Mouse (Mus musculus): Measurements from ENCODE around the gene St3gal2. TPM values are rescaled to one million over a fixed set of nuclear protein-coding genes. Genes with fewer than 3 reads are reported as not detected.

The St3gal2 gene
- polyA plus RNA-seq, 1 experiment, result 11.7 TPM

- TF ChIP-seq TAL1 (IDR thresholded peaks at IDR 0.05; ENCODE audit: low read length) (no peak), GATA1 (IDR thresholded peaks at IDR 0.05; ENCODE audit: low read length) (no peak)
- Histone ChIP-seq H3K27me3 (ENCODE audit: control insufficient read depth) (no peaks in the 10 kb centered on the region), H3K4me3 (replicated peaks) (peak overlapping the region; percentile 6), H3K4me1 (ENCODE audit: control insufficient read depth) (peaks cover 97% of the 10 kb centered on the region), H3K36me3 (ENCODE audit: control insufficient read depth) (peaks cover 89% of the 10 kb centered on the region), H3K9me3 (ENCODE audit: control insufficient read depth, low read length) (no peaks in the 10 kb centered on the region)
Measured at GRCm38 (mm10) chr8:110933272-110933671, 13.6 kb downstream of the St3gal2 start.

- no peak for TF ChIP-seq TAL1 (IDR thresholded peaks at IDR 0.05; ENCODE audit: low read length)
- no peak for TF ChIP-seq GATA1 (IDR thresholded peaks at IDR 0.05; ENCODE audit: low read length)
- H3K9me3 ChIP-seq (ENCODE audit: control insufficient read depth, low read length), result no peaks in the 10 kb centered on the region
- peaks cover 91% of the 10 kb centered on the region for H3K36me3 ChIP-seq (ENCODE audit: control insufficient read depth)
- no peaks in the 10 kb centered on the region for H3K27me3 ChIP-seq (ENCODE audit: control insufficient read depth)
- peaks cover 87% of the 10 kb centered on the region for H3K4me1 ChIP-seq (ENCODE audit: control insufficient read depth)
- H3K4me3 ChIP-seq (replicated peaks), result no peak overlapping the region
Measured at GRCm38 (mm10) chr8:110936217-110936616, 16.5 kb downstream of the St3gal2 start.

GRCm38 (mm10) chr8:110938882-110939589, 19.3 kb downstream of the St3gal2 start:
- Histone ChIP-seq H3K36me3 (ENCODE audit: control insufficient read depth) (peaks cover 91% of the 10 kb centered on the region), H3K9me3 (ENCODE audit: control insufficient read depth, low read length) (no peaks in the 10 kb centered on the region), H3K4me3 (replicated peaks) (no peak overlapping the region), H3K27me3 (ENCODE audit: control insufficient read depth) (no peaks in the 10 kb centered on the region), H3K4me1 (ENCODE audit: control insufficient read depth) (peaks cover 72% of the 10 kb centered on the region)
- TF ChIP-seq GATA1 (IDR thresholded peaks at IDR 0.05; ENCODE audit: low read length), result no peak
- no peak for TF ChIP-seq TAL1 (IDR thresholded peaks at IDR 0.05; ENCODE audit: low read length)

GRCm38 (mm10) chr8:110940682-110941452, 21.1 kb downstream of the St3gal2 start:
- H3K4me1 ChIP-seq (ENCODE audit: control insufficient read depth), result peaks cover 64% of the 10 kb centered on the region
- no peaks in the 10 kb centered on the region for H3K27me3 ChIP-seq (ENCODE audit: control insufficient read depth)
- no peak overlapping the region for H3K4me3 ChIP-seq (replicated peaks)

GRCm38 (mm10) chr8:110941453-110941948, 21.8 kb downstream of the St3gal2 start:
- H3K27me3 ChIP-seq (ENCODE audit: control insufficient read depth), result no peaks in the 10 kb centered on the region
- H3K9me3 ChIP-seq (ENCODE audit: control insufficient read depth, low read length), result no peaks in the 10 kb centered on the region
- TF ChIP-seq TAL1 (IDR thresholded peaks at IDR 0.05; ENCODE audit: low read length) (no peak), GATA1 (IDR thresholded peaks at IDR 0.05; ENCODE audit: low read length) (no peak)
- H3K4me1 ChIP-seq (ENCODE audit: control insufficient read depth), result peaks cover 60% of the 10 kb centered on the region
- no peak overlapping the region for H3K4me3 ChIP-seq (replicated peaks)
- H3K36me3 ChIP-seq (ENCODE audit: control insufficient read depth), result peaks cover 89% of the 10 kb centered on the region

More at GRCm38 (mm10) chr8:110940682-110941452, 21.1 kb downstream of the St3gal2 start:
- TF ChIP-seq TAL1 (IDR thresholded peaks at IDR 0.05; ENCODE audit: low read length) (no peak), GATA1 (IDR thresholded peaks at IDR 0.05; ENCODE audit: low read length) (no peak)
- Histone ChIP-seq H3K36me3 (ENCODE audit: control insufficient read depth) (peaks cover 90% of the 10 kb centered on the region), H3K9me3 (ENCODE audit: control insufficient read depth, low read length) (no peaks in the 10 kb centered on the region)

GRCm38 (mm10) chr8:110944276-110944876, 24.7 kb downstream of the St3gal2 start:
- Histone ChIP-seq H3K36me3 (ENCODE audit: control insufficient read depth) (peaks cover 83% of the 10 kb centered on the region), H3K4me1 (ENCODE audit: control insufficient read depth) (peaks cover 43% of the 10 kb centered on the region), H3K27me3 (ENCODE audit: control insufficient read depth) (no peaks in the 10 kb centered on the region), H3K9me3 (ENCODE audit: control insufficient read depth, low read length) (no peaks in the 10 kb centered on the region), H3K4me3 (replicated peaks) (no peak overlapping the region)
- no peak for TF ChIP-seq GATA1 (IDR thresholded peaks at IDR 0.05; ENCODE audit: low read length)
- no peak for TF ChIP-seq TAL1 (IDR thresholded peaks at IDR 0.05; ENCODE audit: low read length)

- TF ChIP-seq GATA1 (IDR thresholded peaks at IDR 0.05; ENCODE audit: low read length) (no peak), TAL1 (IDR thresholded peaks at IDR 0.05; ENCODE audit: low read length) (no peak)
- no peaks in the 10 kb centered on the region for H3K27me3 ChIP-seq (ENCODE audit: control insufficient read depth)
- peaks cover 81% of the 10 kb centered on the region for H3K36me3 ChIP-seq (ENCODE audit: control insufficient read depth)
- no peaks in the 10 kb centered on the region for H3K9me3 ChIP-seq (ENCODE audit: control insufficient read depth, low read length)
- H3K4me1 ChIP-seq (ENCODE audit: control insufficient read depth), result peaks cover 41% of the 10 kb centered on the region
- H3K4me3 ChIP-seq (replicated peaks), result no peak overlapping the region
Measured at GRCm38 (mm10) chr8:110945716-110946115, 26.0 kb downstream of the St3gal2 start.

- peaks cover 84% of the 10 kb centered on the region for H3K36me3 ChIP-seq (ENCODE audit: control insufficient read depth)
- TF ChIP-seq TAL1 (IDR thresholded peaks at IDR 0.05; ENCODE audit: low read length) (no peak), GATA1 (IDR thresholded peaks at IDR 0.05; ENCODE audit: low read length) (no peak)
- no peaks in the 10 kb centered on the region for H3K9me3 ChIP-seq (ENCODE audit: control insufficient read depth, low read length)
- no peaks in the 10 kb centered on the region for H3K27me3 ChIP-seq (ENCODE audit: control insufficient read depth)
- H3K4me3 ChIP-seq (replicated peaks), result no peak overlapping the region
- H3K4me1 ChIP-seq (ENCODE audit: control insufficient read depth), result peaks cover 18% of the 10 kb centered on the region
Measured at GRCm38 (mm10) chr8:110950065-110950484, 30.4 kb downstream of the St3gal2 start.

- H3K4me1 ChIP-seq (ENCODE audit: control insufficient read depth), result peaks cover 5% of the 10 kb centered on the region
- no peaks in the 10 kb centered on the region for H3K27me3 ChIP-seq (ENCODE audit: control insufficient read depth)
- H3K9me3 ChIP-seq (ENCODE audit: control insufficient read depth, low read length), result no peaks in the 10 kb centered on the region
- H3K36me3 ChIP-seq (ENCODE audit: control insufficient read depth), result peaks cover 98% of the 10 kb centered on the region
- TF ChIP-seq TAL1 (IDR thresholded peaks at IDR 0.05; ENCODE audit: low read length) (no peak), GATA1 (IDR thresholded peaks at IDR 0.05; ENCODE audit: low read length) (no peak)
- H3K4me3 ChIP-seq (replicated peaks), result no peak overlapping the region
Measured at GRCm38 (mm10) chr8:110954776-110955175, 35.1 kb downstream of the St3gal2 start.
